Mouse (Mus musculus): ENCODE results near the gene Tmem100.

DNA sequence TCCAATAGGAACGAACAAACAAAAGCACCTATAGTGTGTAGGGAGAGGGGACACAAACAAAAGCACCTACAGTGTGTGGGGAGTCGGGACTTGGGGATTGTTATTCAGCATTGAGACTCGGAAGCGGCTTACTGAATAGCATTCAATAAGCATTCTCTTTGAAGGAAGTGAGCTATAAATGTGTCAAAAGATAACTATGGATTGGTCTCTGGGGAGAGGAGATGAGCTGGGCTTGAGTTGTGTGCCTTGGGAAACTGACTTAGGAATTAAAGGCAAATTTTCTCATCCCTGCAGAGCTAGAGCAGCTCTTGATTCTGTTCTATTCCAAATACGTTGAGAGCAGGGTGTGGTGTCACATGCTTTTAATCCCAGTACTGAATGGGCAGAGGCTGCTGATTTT is 54.0 kb downstream of the Tmem100 start:
- no peak for TF ChIP-seq CTCF (IDR thresholded peaks at IDR 0.05; ENCODE audit: low read depth)
- no peak for TF ChIP-seq EP300 (IDR thresholded peaks at IDR 0.05; ENCODE audit: low read depth)
